In genomic region chr3:123158579-123158978, GRCm38 (mm10) we compare ENCODE assay signal across 8 mouse cellular contexts.
DNase-seq lines count a peak whose midpoint lies in the region; ATAC-seq and TF ChIP-seq lines count a peak whose summit lies in the region.

No protein-coding gene starts in this region.

- H3K9ac ChIP-seq in hindbrain, embryonic 16.5 days (ENCODE audit: low read depth, low read length): no peak overlapping the region

- ATAC-seq in hindbrain, embryonic 16.5 days: no peak

- TF ChIP-seq CTCF in cortical plate, adult 2 months (IDR thresholded peaks at IDR 0.05; ENCODE audit: extremely low read depth, insufficient read depth, low read length): peak; percentile 41; the same call in 1 of the 2 replicates

- WGBS in hindbrain, embryonic 10.5 days: 45% methylated on average over 6 of the region's 6 CpGs
- WGBS in hindbrain, embryonic 16.5 days: 48% methylated on average over 6 of the region's 6 CpGs

- peaks cover 11% of the 10 kb centered on the region for H3K4me1 ChIP-seq in hindbrain, embryonic 10.5 days (replicated peaks)
- H3K4me1 ChIP-seq in hindbrain, embryonic 16.5 days (ENCODE audit: control insufficient read depth, insufficient read depth, low read depth, low read length): no peaks in the 10 kb centered on the region
- no peaks in the 10 kb centered on the region for H3K4me1 ChIP-seq in cortical plate, adult 2 months (ENCODE audit: control insufficient read depth, insufficient read depth, low read length)

- intact Hi-C loops in heart, postnatal 14 days (cut with DNase I): loop anchor here (1.0 to 2.0 kb wide), 2 partner anchors 46 to 218 kb away; no protein-coding TSS in a partner anchor

- TF ChIP-seq POLR2A in cortical plate, adult 2 months (IDR thresholded peaks at IDR 0.05; ENCODE audit: extremely low read depth, insufficient read depth, low read length): no peak

- H3K4me3 ChIP-seq in hindbrain, embryonic 10.5 days: no peak overlapping the region
- H3K4me3 ChIP-seq in hindbrain, embryonic 16.5 days (ENCODE audit: low read length): no peak overlapping the region
- H3K4me3 ChIP-seq in cortical plate, adult 2 months (ENCODE audit: insufficient read depth, low read length): no peak overlapping the region

- no peak overlapping the region for H3K27ac ChIP-seq in hindbrain, embryonic 10.5 days
- H3K27ac ChIP-seq in hindbrain, embryonic 16.5 days (ENCODE audit: low read depth, low read length): no peak overlapping the region
- H3K27ac ChIP-seq in cortical plate, adult 2 months (ENCODE audit: insufficient read depth, low read length): no peak overlapping the region

- no peak overlapping the region for H3K4me2 ChIP-seq in hindbrain, embryonic 16.5 days (ENCODE audit: low read length)

- no peaks in the 10 kb centered on the region for H3K27me3 ChIP-seq in hindbrain, embryonic 10.5 days (ENCODE audit: insufficient read depth, poor library complexity, severe bottlenecking)
- no peaks in the 10 kb centered on the region for H3K27me3 ChIP-seq in hindbrain, embryonic 16.5 days (replicated peaks; ENCODE audit: control insufficient read depth, insufficient read depth, low read length)

- H3K9me3 ChIP-seq in hindbrain, embryonic 10.5 days: no peaks in the 10 kb centered on the region
- no peaks in the 10 kb centered on the region for H3K9me3 ChIP-seq in hindbrain, embryonic 16.5 days (ENCODE audit: control insufficient read depth, low read length)

- peak; percentile 28 for DNase-seq in hindbrain, embryonic 10.5 days (ENCODE audit: low spot score)
- DNase-seq in A20 (ENCODE audit: low read depth, low spot score): peak; percentile 26
- DNase-seq in heart, postnatal 14 days: peak; percentile 55 to 70
- peak; percentile 39 to 41 for DNase-seq in lung, postnatal 4 days
- DNase-seq in right cerebral cortex, postnatal 10 days (ENCODE audit: low spot score in 2 of 2): no peak
- no peak for DNase-seq in cerebellum, adult 9-11 months

- no peaks in the 10 kb centered on the region for H3K36me3 ChIP-seq in hindbrain, embryonic 10.5 days
- H3K36me3 ChIP-seq in hindbrain, embryonic 16.5 days (ENCODE audit: control insufficient read depth, insufficient read depth, low read length): no peaks in the 10 kb centered on the region

Comparison
In these comparisons a context has a peak if more than half of its experiments do, and no peak if none do; other contexts are left out.
1. DNase-seq: peak in hindbrain, embryonic 10.5 days (single experiment), A20 (single experiment), heart, postnatal 14 days (2 of 2) and lung, postnatal 4 days (2 of 2); none in right cerebral cortex, postnatal 10 days (0 of 2) and cerebellum, adult 9-11 months (single experiment).